Mouse (Mus musculus) brain, embryonic 18.5 days (tissue): ENCODE measurements around the gene Supt5.

Experiments
- DNase-seq: peaks from one replicate; pipeline ENCODE4 v3.0.0-alpha.2; 2012; ENCODE audit warnings: low read depth, low spot score

Supt5 gene

DNA sequence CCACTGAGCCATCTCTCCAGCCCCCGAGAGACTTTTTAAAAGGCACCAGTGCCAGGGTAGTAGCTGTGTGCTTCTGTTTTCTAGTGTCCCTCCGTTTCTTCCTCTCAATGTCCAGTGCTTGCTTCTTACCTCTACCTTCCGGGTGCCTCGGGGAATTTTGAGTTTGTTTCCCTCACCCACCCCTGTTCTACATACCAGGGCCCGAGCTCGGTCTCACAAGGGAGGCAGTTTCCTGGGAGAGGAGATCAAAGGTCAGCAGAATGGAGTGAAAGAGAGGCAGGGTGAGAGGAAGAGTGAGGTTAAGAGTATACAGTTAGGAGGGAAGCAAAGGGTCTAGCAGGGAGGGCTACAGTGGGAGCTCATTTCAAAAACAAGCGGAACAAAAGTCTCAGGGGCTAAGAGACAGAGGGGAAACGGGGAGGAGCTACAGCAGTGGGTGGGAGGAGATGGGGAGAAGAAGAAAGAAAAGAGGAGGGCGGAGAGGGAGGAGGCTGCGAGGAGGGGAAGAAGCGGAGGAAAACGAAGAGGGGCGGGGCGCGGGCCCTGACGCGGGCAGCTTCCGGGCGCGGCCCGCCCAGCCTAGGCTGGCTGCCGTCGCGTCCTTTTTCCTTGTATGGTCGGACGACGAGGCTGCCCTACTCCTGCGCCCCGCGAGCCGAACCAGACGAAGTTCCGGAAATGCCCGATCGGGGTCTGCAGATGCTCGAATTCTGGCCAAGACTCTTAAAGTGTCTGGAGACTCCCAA is 36.8 kb upstream of the Supt5 start:
- peak; percentile 65 for DNase-seq

DNA sequence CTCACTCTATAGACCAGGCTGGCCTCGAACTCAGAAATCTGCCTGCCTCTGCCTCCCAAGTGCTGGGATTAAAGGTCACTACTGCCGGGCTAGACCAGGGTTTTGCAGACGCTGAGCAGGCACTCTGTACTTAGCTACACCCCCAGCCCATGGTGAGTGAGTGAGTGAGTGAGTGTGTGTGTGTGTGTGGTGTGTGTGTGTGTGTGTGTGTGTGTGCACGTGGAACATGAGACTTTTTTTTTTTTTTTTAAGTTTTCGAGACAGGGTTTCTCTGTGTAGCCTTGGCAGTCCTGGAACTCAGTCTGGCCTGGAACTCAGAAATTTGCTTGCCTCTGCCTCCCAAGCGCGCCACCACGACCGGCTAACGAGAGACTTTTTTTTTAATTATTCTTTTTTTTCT is 36.1 kb upstream of the Supt5 start:
- DNase-seq: no peak

DNA sequence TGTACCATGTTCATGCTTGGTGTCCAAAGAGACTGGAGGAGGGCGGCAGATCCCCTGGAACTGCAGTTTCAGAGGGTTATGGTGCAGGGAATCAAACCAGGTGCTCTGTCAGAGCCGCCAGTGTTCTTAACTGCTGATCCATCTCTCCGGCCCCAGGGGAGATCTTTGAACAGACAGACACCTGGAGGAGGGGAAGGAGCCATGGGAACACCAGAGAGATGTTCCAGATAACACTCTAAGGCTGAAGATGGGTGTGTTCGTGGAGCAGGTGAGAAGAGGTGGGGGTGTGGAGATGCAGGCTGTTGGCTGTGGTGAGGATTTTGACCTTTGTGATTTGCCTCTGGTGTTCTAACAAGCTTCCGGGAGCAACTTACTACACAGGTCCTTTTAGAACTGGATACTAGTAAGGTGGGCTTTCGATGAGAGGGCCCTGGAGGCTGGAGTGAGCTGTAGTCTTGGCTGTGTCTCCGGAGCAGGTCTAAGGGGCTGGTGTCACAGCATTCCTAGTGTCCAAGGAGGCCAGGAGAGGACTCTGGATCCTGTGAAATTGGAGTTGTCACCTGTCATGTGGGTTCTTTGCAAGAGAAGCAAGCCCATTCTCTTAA is 35.4 kb upstream of the Supt5 start:
- no peak for DNase-seq

DNA sequence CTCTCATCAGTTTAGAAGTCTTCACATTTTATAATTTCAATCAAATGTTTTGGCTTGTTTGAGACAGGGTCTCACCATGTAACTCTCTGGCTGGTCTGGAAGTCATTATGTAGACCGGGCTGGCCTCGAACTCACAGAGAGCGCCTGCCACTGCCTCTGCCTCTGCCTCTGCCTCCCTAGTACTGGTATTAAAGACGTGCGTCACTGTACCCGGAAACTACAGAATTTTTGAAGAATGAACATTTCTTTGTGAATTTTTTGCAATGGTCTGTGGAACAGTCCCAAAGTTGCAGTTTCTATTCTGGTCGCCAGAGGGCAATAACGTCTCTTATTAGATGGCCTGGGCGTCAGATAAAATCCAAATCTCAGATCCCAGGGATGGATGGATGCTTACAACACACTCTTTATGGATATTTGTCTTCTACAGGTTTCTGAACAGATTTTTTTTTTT is 34.6 kb upstream of the Supt5 start:
- DNase-seq: peak; percentile 79

DNA sequence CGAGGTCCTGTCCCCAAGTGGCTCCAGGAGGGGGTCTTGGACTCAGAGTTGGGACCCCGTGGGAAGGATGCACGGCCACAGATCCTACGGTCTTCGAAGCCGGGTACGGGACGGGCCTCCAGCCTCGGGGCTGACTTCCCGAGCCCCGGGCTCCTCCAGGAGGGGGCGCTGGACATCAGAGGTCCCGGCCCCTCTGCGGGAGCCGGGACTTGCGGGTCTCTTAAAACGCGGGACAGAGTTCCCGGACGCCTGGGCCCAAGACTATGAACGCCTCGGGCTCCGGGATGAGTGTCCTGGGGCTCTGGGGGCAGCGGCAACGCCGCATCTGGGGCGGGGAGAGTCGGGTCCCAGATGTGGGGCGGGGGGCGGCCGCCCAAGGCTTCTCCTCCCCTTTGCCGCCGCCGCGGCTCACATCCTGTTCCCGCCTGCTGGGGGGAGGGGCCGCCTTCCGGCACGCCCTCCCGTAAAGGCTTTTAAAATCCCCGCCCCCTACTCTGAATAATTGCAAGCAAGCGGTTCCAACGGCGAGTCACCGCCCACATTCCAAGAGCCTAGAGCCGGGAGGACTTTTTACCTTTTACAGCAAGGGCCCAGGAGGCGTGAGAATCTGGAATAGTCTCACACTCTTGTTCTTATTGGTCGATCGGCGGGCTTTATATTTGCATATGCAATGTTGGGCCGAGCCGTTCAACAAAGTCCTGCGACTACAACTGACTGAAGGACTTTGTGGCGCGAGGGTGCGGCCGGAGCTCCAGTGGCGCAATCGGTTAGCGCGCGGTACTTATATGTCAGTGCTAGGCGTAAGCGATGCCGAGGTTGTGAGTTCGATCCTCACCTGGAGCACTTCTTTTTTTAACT is 33.9 kb upstream of the Supt5 start, which contains the start of gene Plekhg2:
Plekhg2 (minus strand) TSS at position 349 of the 858 bp plus-strand sequence.
- DNase-seq: peak; percentile 93

GRCm38 (mm10) chr7:28371514-28371989 is 33.0 kb upstream of the Supt5 start:
- DNase-seq: no peak

GRCm38 (mm10) chr7:28370977-28371513 is 32.5 kb upstream of the Supt5 start:
- DNase-seq: no peak

- no peak for DNase-seq
Observed at GRCm38 (mm10) chr7:28370051-28370450, 31.5 kb upstream of the Supt5 start.

DNA sequence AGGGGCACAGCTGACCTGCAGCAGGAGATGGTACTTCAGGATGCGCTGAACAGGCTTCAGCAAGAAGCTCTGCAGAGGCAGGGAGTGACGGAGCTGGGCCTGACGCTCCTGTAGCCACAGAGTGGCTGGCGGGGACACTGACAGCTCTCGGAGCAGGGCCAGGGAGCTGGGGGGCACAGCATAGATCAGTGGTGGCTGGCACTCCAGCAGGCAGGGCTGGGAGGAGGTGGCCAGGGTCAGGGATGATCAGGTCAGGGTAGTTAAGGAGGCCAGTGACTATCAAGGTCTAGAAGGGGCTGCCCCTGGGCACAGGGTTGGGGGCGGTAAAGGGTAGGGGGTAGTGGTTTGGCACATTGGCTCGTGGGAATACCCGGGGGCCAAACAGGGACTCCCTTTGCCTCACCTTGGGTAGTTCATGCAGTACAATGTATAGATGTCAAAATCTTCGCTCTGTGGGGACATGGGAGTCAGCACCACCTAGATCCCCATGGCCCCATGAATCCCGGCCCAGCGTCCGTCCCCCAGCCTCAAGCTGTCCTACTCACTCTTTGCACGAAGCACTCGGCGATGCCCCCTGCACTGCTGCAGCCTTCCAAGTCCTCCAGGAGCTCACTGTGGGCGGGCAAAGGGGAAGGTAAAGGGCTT is 29.9 kb upstream of the Supt5 start:
- DNase-seq: no peak

DNA sequence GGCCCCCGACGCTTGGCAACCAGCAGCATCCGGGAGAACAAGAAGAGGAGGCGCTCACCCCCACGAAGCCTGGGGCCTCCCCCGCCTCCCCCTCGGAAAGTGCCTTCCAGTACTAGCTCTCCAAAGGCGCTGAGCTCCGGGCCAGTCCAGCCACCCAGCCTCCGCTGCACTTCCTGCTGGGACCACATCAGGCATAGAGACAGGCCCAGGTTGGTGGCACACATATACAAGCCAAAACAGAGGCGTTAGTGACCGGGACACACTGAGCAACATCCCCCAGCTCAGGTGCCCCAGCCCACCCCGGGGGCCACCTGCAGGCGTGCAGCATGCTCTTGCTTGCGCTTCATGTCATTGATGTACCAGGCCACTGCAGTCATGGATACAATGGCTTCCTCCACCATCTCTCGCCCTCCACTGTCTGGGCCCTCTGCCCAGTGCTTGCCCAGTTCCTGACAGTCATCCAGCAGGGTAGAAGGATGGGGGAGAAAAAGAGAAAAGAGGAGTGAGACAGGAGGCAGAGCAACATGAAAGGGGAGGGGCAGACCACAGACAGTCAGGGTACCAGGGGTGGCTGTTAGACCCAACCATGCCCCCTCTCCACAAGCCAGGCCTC is 29.2 kb upstream of the Supt5 start:
- no peak for DNase-seq

- DNase-seq: no peak
Observed at GRCm38 (mm10) chr7:28362441-28363060, 24.0 kb upstream of the Supt5 start.

- no peak for DNase-seq
Observed at GRCm38 (mm10) chr7:28361647-28362341, 23.2 kb upstream of the Supt5 start.

DNA sequence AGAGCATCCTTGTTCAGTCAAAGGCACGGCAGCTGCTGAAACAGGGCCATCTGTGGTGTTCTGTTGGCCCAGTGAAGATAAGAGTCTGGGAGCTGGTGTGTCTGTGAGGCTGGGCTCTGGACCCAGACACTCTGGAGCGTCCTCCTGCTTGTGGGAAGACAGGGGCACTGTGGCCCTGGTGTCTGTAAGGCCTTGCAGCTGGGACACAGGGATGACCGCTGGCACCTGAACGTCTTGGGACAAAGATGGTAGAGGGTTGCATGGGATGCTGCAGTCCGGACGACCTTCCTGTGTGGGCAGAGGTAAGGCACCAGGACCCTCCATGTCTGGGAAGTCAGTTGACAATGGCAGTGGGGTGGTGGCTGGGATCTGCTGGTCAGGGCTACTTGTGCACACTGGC is 21.7 kb upstream of the Supt5 start:
- no peak for DNase-seq

DNA sequence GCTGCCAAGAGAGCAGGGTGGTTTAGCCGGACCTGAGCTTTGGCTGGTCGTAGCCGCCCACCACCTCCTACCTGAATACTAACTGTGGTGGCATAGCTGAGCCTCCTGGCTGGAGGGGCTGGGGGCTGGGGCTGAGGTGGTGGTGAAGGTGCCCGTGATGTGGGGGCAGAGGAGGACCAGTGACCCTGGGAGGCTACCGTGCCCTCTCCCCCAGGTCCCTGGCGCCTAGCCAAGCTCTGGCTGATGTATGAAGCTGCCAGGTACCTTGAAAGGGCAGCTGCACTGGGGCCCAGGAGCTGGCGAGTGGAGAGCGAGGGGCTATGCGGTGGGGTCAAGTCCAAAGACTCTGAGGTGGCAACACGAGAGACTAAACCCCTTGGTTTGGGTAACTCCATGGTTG is 21.3 kb upstream of the Supt5 start:
- no peak for DNase-seq

- DNase-seq: no peak
Observed at GRCm38 (mm10) chr7:28358431-28358830, 19.9 kb upstream of the Supt5 start.

GRCm38 (mm10) chr7:28357984-28358383 is 19.4 kb upstream of the Supt5 start:
- no peak for DNase-seq

DNA sequence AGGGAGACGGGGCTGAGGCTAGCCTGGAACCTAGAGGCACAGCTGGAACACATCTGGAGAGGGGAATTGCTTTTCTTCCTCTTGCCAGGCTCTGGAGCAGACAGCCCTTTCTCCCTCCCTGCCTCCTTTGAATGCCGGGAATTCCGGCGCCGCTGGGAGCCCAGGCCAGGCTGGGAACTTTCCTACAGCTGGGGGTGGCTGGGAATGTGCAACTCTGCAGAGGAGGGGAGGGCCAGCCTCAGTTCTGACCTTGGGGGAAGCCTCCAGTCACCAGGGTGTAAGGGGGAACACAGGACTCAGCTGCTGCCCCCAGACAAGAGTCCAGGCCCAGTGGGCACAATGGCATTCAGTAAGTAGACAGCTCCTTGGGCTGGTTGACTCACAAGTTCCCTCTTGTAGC is 18.4 kb upstream of the Supt5 start:
- no peak for DNase-seq

GRCm38 (mm10) chr7:28355221-28355620 is 16.7 kb upstream of the Supt5 start:
- no peak for DNase-seq

DNA sequence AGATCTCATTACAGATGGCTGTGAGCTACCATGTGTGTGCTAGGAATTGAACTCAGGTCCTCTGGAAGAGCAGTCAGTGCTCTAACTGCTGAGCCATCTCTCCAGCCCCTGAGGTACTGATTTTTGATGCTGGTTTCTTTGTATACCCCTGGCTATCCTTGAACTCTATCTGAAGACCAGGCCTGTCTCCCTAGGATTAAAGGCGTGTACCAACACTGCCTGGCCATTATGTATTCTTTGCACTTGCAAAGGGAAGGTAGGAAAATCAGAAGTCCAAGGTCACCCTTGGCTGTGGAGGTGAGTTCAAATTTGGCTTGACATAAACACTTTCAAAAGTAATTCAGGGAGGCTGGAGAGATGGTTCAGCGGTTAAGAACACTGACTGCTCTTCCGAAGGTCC is 16.1 kb upstream of the Supt5 start:
- DNase-seq: no peak

DNA sequence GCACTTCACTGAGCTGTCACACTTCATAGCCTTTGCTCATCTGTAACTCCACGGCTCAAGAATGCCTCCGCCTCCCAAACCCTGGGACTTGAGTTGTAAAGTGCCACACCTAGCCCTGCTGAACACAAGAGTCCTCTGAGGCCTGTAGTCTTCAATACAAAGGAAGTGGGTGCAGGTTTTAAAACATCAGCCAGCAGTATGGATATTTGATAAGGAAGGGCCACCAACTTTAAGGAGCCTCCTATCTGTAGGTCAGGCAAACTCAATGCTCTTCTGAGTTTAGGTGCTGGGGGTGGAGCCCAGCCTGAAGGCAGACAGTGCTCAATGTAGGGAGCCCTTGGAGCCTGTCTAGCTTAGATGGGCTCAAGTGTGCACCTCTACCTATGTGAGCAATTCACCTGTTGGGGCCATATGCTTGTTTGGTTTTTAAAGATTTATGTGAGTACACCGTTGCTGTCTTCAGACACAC is 15.6 kb upstream of the Supt5 start:
- DNase-seq: no peak
